Mouse (Mus musculus) thymus, postnatal 10 days (tissue): ENCODE measurements at regions not wholly inside any gene's neighbourhood (a gene's known extent, or its start where the extent isn't known, plus 50 kb on each side); places are given as distances from the start of the nearest gene placed in this dataset.
A peak's percentile ranks its signal among the peaks of the same experiment; 100 is the strongest.

Experiments used
- DNase-seq, 2 experiments: peaks; one replicate each; pipeline ENCODE4 v3.0.0; 2021; ENCODE audit warnings: low spot score in 2 of 2

DNA sequence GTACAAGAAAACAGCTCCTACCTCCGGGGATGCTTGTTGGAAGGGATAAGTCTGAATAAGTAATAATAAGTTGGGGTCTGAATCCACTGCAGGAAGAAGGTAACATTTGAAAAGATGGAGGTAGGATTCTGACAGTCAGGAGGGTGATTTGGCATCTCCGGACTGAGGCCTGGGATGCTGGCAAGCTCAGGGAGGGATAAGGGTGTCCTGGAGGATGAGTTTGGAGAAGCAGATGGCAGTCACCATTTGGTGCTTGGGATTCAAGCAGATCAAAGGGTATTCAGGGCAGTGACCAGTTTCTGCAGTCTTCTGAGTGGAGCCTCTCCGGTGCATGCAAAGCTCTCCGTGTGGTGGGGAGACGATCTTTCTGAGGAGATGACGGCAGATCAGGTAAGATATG, 62.9 kb upstream of the Gm2310 start:
- no peak for DNase-seq

DNA sequence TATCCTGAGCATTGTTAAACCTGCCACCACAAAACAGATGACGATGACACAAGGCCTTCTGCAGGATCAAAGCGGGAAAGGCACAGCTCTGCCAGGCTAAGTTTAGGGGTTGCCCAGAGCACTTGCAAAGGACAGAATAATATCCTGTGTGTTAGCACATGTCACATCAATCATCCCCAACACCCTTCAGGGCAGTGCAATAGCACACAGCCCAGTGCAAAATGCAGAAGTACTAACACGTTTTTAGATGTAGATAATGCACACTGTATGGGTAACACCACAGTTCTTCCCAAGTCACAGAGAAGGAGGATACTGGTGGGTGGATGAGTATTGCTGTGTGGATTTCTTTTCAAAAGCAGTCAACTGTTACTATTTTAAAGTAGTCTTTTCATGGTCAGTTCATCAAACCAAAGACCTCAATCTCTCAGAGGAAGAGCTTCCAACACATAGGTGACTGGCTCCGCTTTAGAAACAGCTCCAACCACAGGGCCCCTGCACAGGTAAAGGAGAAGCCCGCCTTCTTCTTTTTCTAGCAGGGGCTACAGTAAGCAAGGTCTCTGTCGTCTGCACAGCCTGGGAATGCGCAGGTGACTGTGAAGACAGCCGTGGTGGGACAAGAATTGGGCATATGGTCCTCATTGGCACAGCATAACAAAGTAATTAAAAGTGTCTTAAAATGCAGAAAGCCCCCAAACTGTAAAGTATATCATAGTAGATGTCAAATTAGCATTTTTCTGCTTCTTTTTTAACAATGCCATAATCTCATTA, 61.6 kb upstream of the Gm2310 start:
- no peak for DNase-seq

DNA sequence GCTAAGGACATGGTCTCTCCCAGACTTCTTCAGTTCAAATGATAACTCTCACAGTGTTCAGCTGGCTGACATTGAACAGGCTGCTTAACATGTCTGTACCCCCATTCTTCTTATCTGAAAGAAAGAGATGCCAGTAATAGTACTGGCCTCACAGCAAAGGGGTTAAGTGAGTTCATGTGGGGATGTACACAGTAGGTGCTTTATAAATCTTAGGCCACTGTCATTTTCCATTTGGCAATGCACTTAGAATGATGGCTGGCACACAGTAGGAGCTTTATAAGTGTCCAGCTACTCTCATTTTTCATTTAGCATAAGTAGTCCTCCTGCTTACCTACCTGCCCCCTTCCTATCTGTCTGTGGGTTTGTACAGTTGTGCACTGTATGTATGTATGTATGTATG, 60.3 kb upstream of the Gm2310 start:
- no peak for DNase-seq

DNA sequence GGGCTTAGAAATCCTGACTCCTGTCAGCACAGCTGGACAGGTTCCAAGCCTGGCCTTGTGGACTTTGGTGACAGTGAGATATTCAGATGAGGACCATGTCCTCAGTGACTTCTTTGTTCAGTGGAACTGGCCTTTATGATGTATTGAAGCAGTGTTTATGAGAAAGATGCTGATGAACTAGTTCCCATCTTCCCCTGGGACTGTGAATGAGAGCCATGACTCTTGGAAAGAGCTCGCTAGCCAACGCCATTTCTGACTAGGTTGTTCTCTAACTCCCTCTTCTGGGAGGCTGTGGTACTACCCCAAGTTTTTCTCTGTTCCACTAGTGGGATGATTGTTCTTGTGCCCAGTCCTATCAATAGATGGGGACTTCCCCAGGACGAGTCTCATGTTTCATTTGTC, 57.7 kb upstream of the Gm2310 start:
- peak; percentile 60 to 78 for DNase-seq

DNA sequence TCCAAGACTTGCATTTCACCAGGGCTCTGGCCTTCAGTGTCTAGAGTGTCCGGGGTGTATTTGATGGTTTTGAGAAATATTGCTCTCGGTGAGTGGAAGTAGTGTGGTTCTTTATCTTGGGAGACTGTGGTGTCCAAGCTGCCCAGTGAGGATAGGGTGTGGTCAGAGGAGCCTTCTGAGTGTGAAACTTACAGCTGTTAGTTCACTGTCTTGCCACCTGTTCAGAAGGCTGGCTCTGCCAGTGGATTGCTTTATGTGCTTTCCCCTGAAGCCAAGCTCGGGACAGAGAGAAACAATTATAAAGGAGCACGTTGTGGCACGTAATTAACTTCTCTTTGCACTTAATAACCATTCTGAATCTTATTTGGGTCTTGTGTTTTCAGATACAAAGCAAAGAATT, 57.2 kb upstream of the Gm2310 start:
- no peak for DNase-seq

DNA sequence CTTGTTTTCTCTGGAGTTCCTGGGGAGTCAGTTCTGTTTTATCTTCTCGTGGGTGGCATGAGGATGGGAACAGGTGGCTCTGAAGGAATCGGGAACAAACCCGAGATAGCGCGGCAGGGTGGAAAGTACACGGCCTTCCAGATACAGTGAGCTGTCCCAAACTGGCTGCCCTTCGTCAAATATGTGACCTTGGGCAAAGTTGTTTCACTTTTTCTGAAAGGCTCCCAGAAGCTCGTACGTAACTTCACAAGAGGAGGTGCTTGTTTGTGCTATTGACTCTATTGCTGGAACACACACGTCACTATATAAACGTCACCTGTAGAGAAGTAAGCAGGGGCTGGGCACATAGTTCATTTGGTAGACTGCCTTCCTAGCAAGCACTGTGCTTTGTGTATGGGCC, 49.9 kb upstream of the Gm2310 start:
- peak; percentile 59 to 60 for DNase-seq
